Mouse (Mus musculus) testis, adult 10 weeks (tissue): Measurements from ENCODE around the gene Gm7257. TPM values are rescaled to one million over a fixed set of nuclear protein-coding genes. Genes with fewer than 3 reads are reported as not detected.

ENCODE experiments used
- polyA plus RNA-seq: library from polyadenylated mRNA; stranded (reverse); fragments of 350-450 nt; fragmentation: Illumina TruSeq; extraction: RNeasy Lipid Tissue Mini Kit (QIAGEN cat#74804); gene quantifications from one replicate; pipeline ENCODE4 v1.2.3, GENCODE M21; 2014; ENCODE audit warnings: low read depth, low replicate concordance

Gm7257 gene
- polyA plus RNA-seq: not detected

GRCm38 (mm10) chr9:36431584-36431983 is at the start of gene Gm7257:
Gene Gm7257, plus strand, starts transcription at chr9:36431884.

GRCm38 (mm10) chr9:36475338-36475737 is 43.7 kb downstream of the Gm7257 start, which contains the start of gene Gm9513:
Gene Gm9513, plus strand, starts transcription at chr9:36475638.

Other genes with a start within 250 kb of the Gm7257 start
- not detected for gene Gm9513, start 43.8 kb downstream of the Gm7257 start, polyA plus RNA-seq
- gene Gm5615, start 110.1 kb downstream of the Gm7257 start, polyA plus RNA-seq: not detected
- gene Gm17689, start 150.8 kb downstream of the Gm7257 start, polyA plus RNA-seq: not detected
- 0.39 TPM for gene A630095E13Rik, start 211.5 kb downstream of the Gm7257 start, polyA plus RNA-seq